Mouse (Mus musculus) G1E (cell line): ENCODE results near the gene Cd24a. TPM values are rescaled to one million over a fixed set of nuclear protein-coding genes. Genes with fewer than 3 reads are reported as not detected.
A peak's percentile ranks its signal among the peaks of the same experiment; 100 is the strongest.

Experiments
- ATAC-seq: 2 replicates; pipeline ENCODE4 v1.8.0; 2016; ENCODE audit warnings: mild to moderate bottlenecking; ENCODE audit not compliant: insufficient number of reproducible peaks, poor library complexity, low FRiP score, severe bottlenecking; ENCODE audit errors: extremely low read depth
- DNase-seq: peaks from one replicate; pipeline ENCODE4 v3.0.0; 2012; ENCODE audit warnings: low spot score
- H3K27me3 ChIP-seq: 2 replicates; pipeline ENCODE4 v1.6.1; 2012; ENCODE audit warnings: mild to moderate bottlenecking, low read length, inconsistent platforms; ENCODE audit not compliant: insufficient read depth
- H3K36me3 ChIP-seq: replicated peaks from 2 replicates; pipeline ENCODE3; 2012; ENCODE audit warnings: mild to moderate bottlenecking, inconsistent platforms
- H3K4me1 ChIP-seq: 2 replicates; pipeline ENCODE4 v1.6.1; 2012; ENCODE audit warnings: low read depth, low read length, inconsistent platforms, mixed read lengths; ENCODE audit not compliant: insufficient read depth
- H3K4me3 ChIP-seq: 2 replicates; pipeline ENCODE4 v1.5.1; 2012; ENCODE audit warnings: low read depth, mild to moderate bottlenecking, inconsistent platforms, low read length, moderate library complexity, mixed read lengths
- H3K9me3 ChIP-seq: replicated peaks from 2 replicates; pipeline ENCODE4 v1.6.1; 2012; ENCODE audit warnings: inconsistent platforms
- CTCF ChIP-seq: IDR thresholded peaks from 2 replicates; pipeline ENCODE4 v1.5.1; 2012; ENCODE audit warnings: low read depth, low read length, inconsistent platforms, mixed read lengths
- GATA1 ChIP-seq: IDR thresholded peaks from 2 replicates; pipeline ENCODE4 v1.6.1; 2012; ENCODE audit warnings: borderline replicate concordance, low read length, inconsistent platforms, mixed read lengths
- GATA2 ChIP-seq: IDR thresholded peaks from 2 replicates; pipeline ENCODE4 v1.6.1; 2012; ENCODE audit warnings: low read depth, low read length, inconsistent platforms, borderline replicate concordance
- POLR2AphosphoS5 ChIP-seq: IDR thresholded peaks from 2 replicates; pipeline ENCODE4 v1.6.1; 2012; ENCODE audit warnings: low read depth, low read length, inconsistent platforms; ENCODE audit not compliant: insufficient replicate concordance
- TAL1 ChIP-seq: conservative IDR thresholded peaks from 2 replicates; pipeline ENCODE4 v1.6.1; 2012; ENCODE audit warnings: low read depth, low read length, inconsistent platforms, mixed read lengths
- polyA plus RNA-seq: library from polyadenylated mRNA; stranded (reverse); fragments of >175 nt; gene quantifications from 2 replicates; pipeline ENCODE4 v1.2.3, GENCODE M21; 2012
- total RNA-seq, 2 experiments: library from RNA; stranded (forward) in 1 of 2; stranded (reverse) in 1 of 2; fragments of 200-1000 nt in 1 of 2; fragments of >200 nt in 1 of 2; fragmentation: Nextera tagmentation in 1 of 2; gene quantifications; 2 replicates each; pipeline ENCODE4 v1.2.3; 2014 to 2017

Gene Cd24a
- total RNA-seq (2014; fragmentation: Nextera tagmentation) = 934 and 1,184 TPM in 2 replicates
- 1,061 and 1,162 TPM in 2 replicates for total RNA-seq (2017)
- 235 and 260 TPM in 2 replicates for polyA plus RNA-seq

DNA sequence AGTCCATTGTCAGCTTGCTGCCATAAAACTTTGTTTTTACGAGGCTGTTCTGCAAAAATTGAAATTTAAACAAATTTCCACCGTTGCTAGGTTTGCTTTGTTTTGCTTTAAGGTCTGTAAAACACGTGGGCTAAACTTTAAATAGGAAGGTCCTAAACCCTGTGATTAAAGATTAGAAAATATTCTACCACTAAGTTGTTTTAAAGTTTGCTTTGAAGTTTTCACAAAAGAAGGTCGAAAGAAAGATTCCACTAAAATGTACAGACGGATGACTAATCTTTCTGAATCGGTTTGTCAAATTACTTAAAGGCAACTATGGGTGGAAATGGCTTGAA is at the start of gene Cd24a:
Gene Cd24a (plus strand): TSS at position 288 of the 335 bp plus-strand sequence.
- DNase-seq (no peak), ATAC-seq (no peak)
- H3K27me3 ChIP-seq = no peaks in the 10 kb centered on the region
- H3K36me3 ChIP-seq = peaks cover 14% of the 10 kb centered on the region
- peak within 1 kb of the TSS; percentile 81 for H3K4me3 ChIP-seq
- TF ChIP-seq TAL1 (no peak), POLR2AphosphoS5 (no peak), CTCF (no peak), GATA2 (no peak), GATA1 (no peak)
- H3K4me1 ChIP-seq = peaks cover 19% of the 10 kb centered on the region; the same call in 1 of the 2 replicates
- H3K9me3 ChIP-seq = no peaks in the 10 kb centered on the region

DNA sequence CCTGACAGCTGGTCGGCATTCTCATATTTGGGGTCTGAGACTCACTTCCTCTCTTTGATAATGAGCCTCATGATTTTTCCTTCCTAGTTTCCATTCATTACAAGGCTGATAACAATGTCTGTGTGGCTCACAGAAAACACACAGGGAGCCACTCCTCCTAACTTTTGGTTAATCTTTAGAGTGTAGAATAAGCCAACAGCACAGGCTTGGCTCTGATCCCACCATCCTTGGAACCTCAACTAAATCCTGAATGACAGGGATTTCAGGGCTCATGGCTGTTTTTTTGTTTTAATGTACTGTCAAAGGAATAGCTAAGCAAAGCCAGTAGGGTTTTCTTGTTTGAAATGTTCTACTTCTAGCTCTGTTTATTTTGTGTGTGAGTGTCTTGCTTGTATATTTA is 43.7 kb upstream of the Cd24a start:
- Histone ChIP-seq H3K4me3 (no peak overlapping the region), H3K4me1 (peaks cover 4% of the 10 kb centered on the region), H3K27me3 (no peaks in the 10 kb centered on the region), H3K9me3 (no peaks in the 10 kb centered on the region), H3K36me3 (peaks cover 73% of the 10 kb centered on the region)
- no peak for TF ChIP-seq GATA1
- no peak for TF ChIP-seq TAL1
- TF ChIP-seq POLR2AphosphoS5 = no peak
- TF ChIP-seq CTCF = no peak
- TF ChIP-seq GATA2 = no peak
- DNase-seq (no peak), ATAC-seq (no peak)

- Histone ChIP-seq H3K4me1 (peaks cover 10% of the 10 kb centered on the region), H3K36me3 (peaks cover 42% of the 10 kb centered on the region), H3K4me3 (no peak overlapping the region), H3K27me3 (no peaks in the 10 kb centered on the region), H3K9me3 (no peaks in the 10 kb centered on the region)
- ATAC-seq (no peak), DNase-seq (no peak)
- TF ChIP-seq GATA2 (no peak), CTCF (no peak), TAL1 (no peak), GATA1 (no peak), POLR2AphosphoS5 (no peak)
Observed at GRCm38 (mm10) chr10:43537652-43538051, 40.4 kb upstream of the Cd24a start.

DNA sequence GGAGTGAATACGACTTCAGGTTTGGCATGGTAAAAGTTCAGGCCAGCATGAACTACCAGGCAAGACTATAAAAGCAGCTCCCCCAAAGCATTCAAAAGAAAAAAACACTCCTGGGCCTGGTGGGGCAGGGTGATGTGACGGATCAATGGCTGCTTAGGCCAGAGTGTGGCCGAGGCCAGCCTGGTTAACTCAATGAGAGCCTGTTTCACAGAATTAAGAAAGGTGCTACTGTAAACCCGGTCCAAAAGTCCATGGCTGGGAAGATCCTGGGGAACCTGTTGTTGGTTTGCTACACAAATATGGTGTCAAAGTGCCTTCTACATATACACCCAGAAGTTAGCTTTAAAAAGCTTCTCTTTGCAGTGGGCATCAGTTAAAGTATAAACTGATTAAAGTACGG is 39.3 kb upstream of the Cd24a start:
- Histone ChIP-seq H3K4me1 (peaks cover 10% of the 10 kb centered on the region), H3K4me3 (no peak overlapping the region), H3K27me3 (no peaks in the 10 kb centered on the region), H3K36me3 (peaks cover 35% of the 10 kb centered on the region), H3K9me3 (no peaks in the 10 kb centered on the region)
- ATAC-seq (no peak), DNase-seq (no peak)
- TF ChIP-seq GATA1 (no peak), CTCF (no peak), POLR2AphosphoS5 (no peak), TAL1 (no peak), GATA2 (no peak)

GRCm38 (mm10) chr10:43539746-43540310 is 38.3 kb upstream of the Cd24a start:
- no peaks in the 10 kb centered on the region for H3K9me3 ChIP-seq
- TF ChIP-seq GATA1 (no peak), TAL1 (no peak), GATA2 (no peak), POLR2AphosphoS5 (no peak), CTCF (no peak)
- peak overlapping the region; percentile 78 for H3K4me3 ChIP-seq
- ATAC-seq (no peak), DNase-seq (no peak)
- peaks cover 35% of the 10 kb centered on the region for H3K36me3 ChIP-seq
- no peaks in the 10 kb centered on the region for H3K27me3 ChIP-seq
- H3K4me1 ChIP-seq = peaks cover 10% of the 10 kb centered on the region

DNA sequence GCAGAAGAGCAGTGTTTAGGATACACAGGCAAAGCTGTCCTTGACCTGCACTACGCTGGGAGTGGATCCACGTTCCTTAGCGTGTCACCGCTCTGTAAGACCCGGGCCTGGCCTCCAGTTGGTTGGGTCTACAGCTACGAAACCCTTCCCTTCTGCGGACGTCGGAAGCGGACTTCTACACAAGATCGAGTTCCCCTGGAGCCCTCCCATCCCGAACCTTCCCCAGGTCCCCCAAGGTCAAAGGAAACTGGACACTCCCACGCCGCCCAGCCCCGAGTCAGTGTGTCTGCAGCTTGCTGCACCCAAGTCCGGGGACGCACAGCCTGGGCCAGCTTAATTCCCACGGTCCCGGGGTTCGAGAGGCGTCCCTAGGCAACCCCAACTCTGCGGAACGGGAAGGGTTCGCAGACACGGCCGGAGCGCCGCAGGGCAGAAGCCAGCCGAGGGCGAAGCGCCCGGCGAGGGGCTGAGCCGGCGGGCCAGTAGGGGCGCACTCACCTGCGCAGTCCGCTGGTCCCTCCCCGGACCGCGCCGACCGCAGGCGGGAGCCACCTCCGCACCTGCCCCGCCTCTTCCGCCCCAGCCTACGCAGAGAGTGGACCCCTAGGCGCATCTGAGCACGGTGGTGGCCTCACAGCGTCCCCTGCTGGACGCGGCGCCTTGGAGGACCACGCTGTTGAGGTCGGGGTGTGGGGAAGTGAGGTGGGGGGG is 37.5 kb upstream of the Cd24a start, which contains the start of gene 1700021F05Rik:
Gene 1700021F05Rik (minus strand): TSS at position 553 of the 711 bp plus-strand sequence.
- peak; percentile 80 for DNase-seq
- TF ChIP-seq GATA2 (no peak), CTCF (0 out of 2 replicates have a peak, but pooled peaks have one; percentile 36)
- H3K9me3 ChIP-seq = no peaks in the 10 kb centered on the region

More for the DNA sequence above, 37.5 kb upstream of the Cd24a start, which contains the start of gene 1700021F05Rik:
- Histone ChIP-seq H3K27me3 (no peaks in the 10 kb centered on the region), H3K36me3 (peaks cover 29% of the 10 kb centered on the region), H3K4me3 (peak within 1 kb of the TSS; percentile 78), H3K4me1 (peaks cover 11% of the 10 kb centered on the region)
- ATAC-seq = peak; percentile 84
